Mouse (Mus musculus) megakaryocyte, embryonic 14.5 days (primary cell): ENCODE measurements around the gene Mettl21a. TPM values are rescaled to one million over a fixed set of nuclear protein-coding genes. Genes with fewer than 3 reads are reported as not detected.

ENCODE experiments used
- H3K27me3 ChIP-seq: replicated peaks from 2 replicates; pipeline ENCODE3; 2012; ENCODE audit warnings: inconsistent platforms
- H3K36me3 ChIP-seq: replicated peaks from 2 replicates; pipeline ENCODE3; 2012; ENCODE audit warnings: low read length, inconsistent platforms, mixed read lengths
- H3K4me1 ChIP-seq: 2 replicates; pipeline ENCODE4 v1.6.1; 2012; ENCODE audit warnings: inconsistent platforms
- H3K4me3 ChIP-seq: replicated peaks from 2 replicates; pipeline ENCODE3; 2012; ENCODE audit warnings: moderate library complexity, mild to moderate bottlenecking, inconsistent platforms
- H3K9me3 ChIP-seq: 2 replicates; pipeline ENCODE4 v1.6.1; 2012; ENCODE audit warnings: inconsistent platforms
- FLI1 ChIP-seq: IDR thresholded peaks from 2 replicates; pipeline ENCODE4 v1.6.1; 2012; ENCODE audit warnings: low read length, inconsistent platforms, mixed read lengths
- GATA1 ChIP-seq: IDR thresholded peaks from 3 replicates; pipeline ENCODE4 v1.6.1; 2012; ENCODE audit warnings: mixed read lengths, low read length, inconsistent platforms, borderline replicate concordance
- polyA plus RNA-seq: library from polyadenylated mRNA; stranded (reverse); fragments of >175 nt; gene quantifications from 2 replicates; pipeline ENCODE4 v1.2.3, GENCODE M21; 2012; ENCODE audit warnings: low replicate concordance; ENCODE audit not compliant: insufficient read depth

Mettl21a gene
- polyA plus RNA-seq, 1 experiment: 9.7 TPM

- no peak overlapping the region for H3K4me3 ChIP-seq
- H3K9me3 ChIP-seq: no peaks in the 10 kb centered on the region
- peaks cover 15% of the 10 kb centered on the region for H3K4me1 ChIP-seq
- H3K27me3 ChIP-seq: no peaks in the 10 kb centered on the region
- TF ChIP-seq GATA1 (no peak), FLI1 (no peak)
- H3K36me3 ChIP-seq: peaks cover 90% of the 10 kb centered on the region
These were observed 40.3 kb downstream of the Mettl21a start for GRCm38 (mm10) chr1:64576732-64577131.

- peaks cover 89% of the 10 kb centered on the region for H3K36me3 ChIP-seq
- peaks cover 8% of the 10 kb centered on the region for H3K4me1 ChIP-seq
- TF ChIP-seq FLI1: no peak
- TF ChIP-seq GATA1: no peak
- H3K4me3 ChIP-seq: no peak overlapping the region
- no peaks in the 10 kb centered on the region for H3K9me3 ChIP-seq
- H3K27me3 ChIP-seq: no peaks in the 10 kb centered on the region
These were observed 41.0 kb downstream of the Mettl21a start for GRCm38 (mm10) chr1:64576022-64576421.

GRCm38 (mm10) chr1:64568206-64568605 lies 48.8 kb downstream of the Mettl21a start:
- no peak for TF ChIP-seq FLI1
- no peak for TF ChIP-seq GATA1
- Histone ChIP-seq H3K27me3 (no peaks in the 10 kb centered on the region), H3K4me1 (no peaks in the 10 kb centered on the region), H3K9me3 (no peaks in the 10 kb centered on the region), H3K4me3 (no peak overlapping the region), H3K36me3 (peaks cover 84% of the 10 kb centered on the region)

- Histone ChIP-seq H3K4me1 (peaks cover 21% of the 10 kb centered on the region; the same call in 1 of the 2 replicates), H3K36me3 (peaks cover 66% of the 10 kb centered on the region), H3K27me3 (no peaks in the 10 kb centered on the region), H3K4me3 (no peak overlapping the region), H3K9me3 (no peaks in the 10 kb centered on the region)
- no peak for TF ChIP-seq GATA1
- no peak for TF ChIP-seq FLI1
These were observed 56.9 kb downstream of the Mettl21a start for GRCm38 (mm10) chr1:64560105-64560504.

Other genes with a start within 250 kb of the Mettl21a start
- gene Creb1, start 84.6 kb downstream of the Mettl21a start, polyA plus RNA-seq: 1.7 and 2.1 TPM in 2 replicates
- gene Ccnyl1, start 73.2 kb upstream of the Mettl21a start, polyA plus RNA-seq: 6.6 and 10.6 TPM in 2 replicates
- 0.45 and 0.75 TPM in 2 replicates for gene Fzd5, start 120.5 kb upstream of the Mettl21a start, polyA plus RNA-seq